Mouse (Mus musculus) forebrain, postnatal 0 days (tissue): ENCODE measurements around the gene Gna12. TPM values are rescaled to one million over a fixed set of nuclear protein-coding genes. Genes with fewer than 3 reads are reported as not detected.

ENCODE experiments used
- ATAC-seq: fragments of 200-750 bp; cut with Nextera tagmentation; 2 replicates; pipeline ENCODE4 v1.8.0; 2017; ENCODE audit warnings: mild to moderate bottlenecking, moderate library complexity
- DNase-seq: peaks from one replicate; pipeline ENCODE4 v3.0.0-alpha.2; 2015
- H3K27ac ChIP-seq: fragments of 300-500 bp; sonication (generic); 2 replicates; pipeline ENCODE4 v1.5.1; 2014; ENCODE audit warnings: low read depth, mild to moderate bottlenecking, antibody characterized with exemption, low read length, moderate library complexity, mixed read lengths
- H3K27me3 ChIP-seq: fragments of 300-500 bp; sonication (generic); 2 replicates; pipeline ENCODE4 v1.6.1; 2014; ENCODE audit warnings: mild to moderate bottlenecking, low read length, mixed read lengths; ENCODE audit not compliant: insufficient read depth
- H3K36me3 ChIP-seq: fragments of 300-500 bp; sonication (generic); 2 replicates; pipeline ENCODE4 v1.6.1; 2014; ENCODE audit warnings: mild to moderate bottlenecking, moderate library complexity; ENCODE audit not compliant: insufficient read depth
- H3K4me1 ChIP-seq: fragments of 300-500 bp; sonication (generic); 2 replicates; pipeline ENCODE4 v1.6.1; 2014; ENCODE audit warnings: antibody characterized with exemption; ENCODE audit not compliant: insufficient read depth
- H3K4me2 ChIP-seq: fragments of 300-500 bp; sonication (generic); 2 replicates; pipeline ENCODE4 v1.6.1; 2014; ENCODE audit warnings: low read depth, mild to moderate bottlenecking, moderate library complexity
- H3K4me3 ChIP-seq: fragments of 300-500 bp; sonication (generic); 2 replicates; pipeline ENCODE4 v1.5.1; 2014; ENCODE audit warnings: low read depth, low read length, mixed read lengths
- H3K9ac ChIP-seq: fragments of 300-500 bp; sonication (generic); 2 replicates; pipeline ENCODE4 v1.6.1; 2014; ENCODE audit warnings: mild to moderate bottlenecking
- H3K9me3 ChIP-seq: fragments of 300-500 bp; sonication (generic); 2 replicates; pipeline ENCODE4 v1.6.1; 2016; ENCODE audit warnings: low read length
- CTCF ChIP-seq: sonication (generic); IDR thresholded peaks from 2 replicates; pipeline ENCODE4 v1.5.1; 2016; ENCODE audit warnings: antibody characterized with exemption, control low read depth, low read depth
- WGBS: fragments of 180-500 bp; shearing (Covaris S2); extraction: QIAGEN DNeasy Blood & Tissue Kit; methylation state at CpG from one replicate; pipeline ENCODE4 v1.1.7; 2014; 5-methylcytosine and 5-hydroxymethylcytosine counted together
- polyA plus RNA-seq: library from polyadenylated mRNA; unstranded; fragments of >200 nt; fragmentation: Nextera tagmentation; extraction: Ambion mirVana; gene quantifications from 2 replicates; pipeline ENCODE4 v1.2.1, GENCODE M21; 2015
- total RNA-seq: library from RNA; depleted of rRNA; stranded (reverse); fragments of >200 nt; gene quantifications from 2 replicates; pipeline ENCODE4 v1.2.3, GENCODE M21; 2014; rRNA removed

Gna12 gene
- total RNA-seq (102 and 138 TPM in 2 replicates), polyA plus RNA-seq (35.6 and 39.0 TPM in 2 replicates)

DNA sequence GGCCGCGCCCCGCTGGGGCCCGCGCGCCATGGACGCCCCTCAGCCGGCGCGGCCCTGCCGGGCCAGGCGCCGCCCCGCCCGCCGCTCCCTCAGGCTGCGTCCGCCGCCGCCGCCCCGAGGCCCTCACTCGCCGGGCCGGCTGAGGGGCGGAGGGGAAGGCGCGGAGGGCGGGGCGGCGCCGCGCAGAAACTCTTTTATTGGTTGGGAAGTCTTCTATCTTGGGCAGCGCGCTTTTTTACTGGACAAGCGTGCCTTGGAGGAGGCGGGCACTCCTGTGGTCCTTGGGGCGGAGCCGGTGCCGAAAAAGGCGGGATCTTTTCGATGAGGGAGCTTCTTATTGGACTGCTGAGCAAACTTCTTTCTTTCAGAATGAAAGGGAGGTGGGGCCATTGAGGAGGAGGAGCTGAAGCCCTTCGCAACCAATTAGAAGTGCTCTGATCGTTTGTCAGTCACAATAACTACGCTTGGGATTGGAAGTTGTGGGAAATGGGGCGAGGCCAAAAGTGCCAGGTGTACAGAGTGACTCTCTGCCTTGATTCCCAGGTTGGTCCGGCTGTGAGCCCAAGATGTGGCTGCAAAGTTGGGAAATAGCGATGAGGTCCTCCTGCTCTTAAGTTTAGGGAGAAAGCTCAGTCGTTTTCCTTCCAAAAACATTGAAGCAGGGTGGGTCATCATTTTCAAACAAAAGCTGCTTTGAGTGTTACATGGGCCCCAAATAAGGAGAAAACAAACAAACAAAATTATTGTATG is at the start of gene Gna12:
Gene Gna12, minus strand, starts transcription at position 118 of the 750 bp plus-strand sequence.
- DNase-seq, result peak; percentile 100
- Histone ChIP-seq H3K4me1 (peaks cover 33% of the 10 kb centered on the region), H3K9ac (peak within 1 kb of the TSS; percentile 75), H3K27ac (peak within 1 kb of the TSS; percentile 85), H3K9me3 (no peaks in the 10 kb centered on the region), H3K4me3 (peak within 1 kb of the TSS; percentile 81), H3K36me3 (no peaks in the 10 kb centered on the region), H3K4me2 (peak within 1 kb of the TSS; percentile 74), H3K27me3 (no peaks in the 10 kb centered on the region)
- TF ChIP-seq CTCF, result no peak
- peak; percentile 98 for ATAC-seq
- WGBS, result 1% methylated on average over 43 of the region's 49 CpGs

DNA sequence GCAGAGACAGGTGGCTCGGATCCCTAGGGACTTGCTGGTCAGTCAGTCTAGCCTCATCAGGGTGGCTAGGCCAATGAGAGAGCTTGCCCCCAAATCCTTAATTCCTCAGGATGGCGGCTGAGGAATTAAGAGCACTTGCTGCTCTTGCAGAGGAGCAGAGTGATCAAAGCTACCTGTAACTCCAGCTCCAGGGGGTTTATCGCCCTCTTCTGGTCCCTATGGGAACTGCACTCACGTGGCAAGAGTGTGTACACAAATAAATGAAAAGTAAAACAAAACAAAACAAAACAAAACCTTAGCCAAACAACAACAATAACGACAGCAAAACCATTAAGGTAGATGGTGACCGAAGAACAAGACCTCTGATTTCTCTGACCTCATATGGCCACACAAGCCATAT is 48.4 kb upstream of the Gna12 start:
- no peak for ATAC-seq
- no peaks in the 10 kb centered on the region for H3K9me3 ChIP-seq
- WGBS, result 70% methylated on average over 6 of the region's 6 CpGs

DNA sequence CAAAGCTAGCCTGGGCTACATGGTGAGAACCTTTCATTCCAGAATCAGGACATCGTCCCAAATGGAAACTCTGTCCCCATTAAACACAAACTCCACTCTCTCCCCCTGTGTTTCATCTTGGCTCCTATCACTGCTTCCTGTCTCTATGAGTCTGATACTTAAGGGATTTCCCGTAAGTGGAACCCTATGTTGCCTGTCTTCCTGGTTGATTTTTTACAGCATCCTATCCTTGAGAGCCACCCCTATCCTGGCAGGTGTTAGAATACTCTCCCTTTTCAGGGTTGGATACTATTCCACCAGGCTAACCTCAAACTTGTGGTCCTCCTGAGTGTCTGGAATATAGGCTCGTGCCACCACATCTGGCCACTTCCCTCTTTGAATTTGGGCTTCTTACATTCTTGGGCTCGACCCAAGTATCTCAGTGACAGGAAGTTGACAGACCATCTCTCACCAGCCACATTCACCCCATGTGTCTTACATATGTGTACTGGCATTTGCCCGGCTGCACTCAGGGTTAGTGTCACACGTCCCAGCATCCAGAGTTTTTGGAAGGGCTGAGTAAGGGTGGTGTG is 43.6 kb upstream of the Gna12 start:
- WGBS, result 82% methylated on average over 6 of the region's 6 CpGs
- no peaks in the 10 kb centered on the region for H3K36me3 ChIP-seq
- ATAC-seq, result no peak
- H3K4me2 ChIP-seq, result no peak overlapping the region
- no peak overlapping the region for H3K4me3 ChIP-seq
- no peaks in the 10 kb centered on the region for H3K4me1 ChIP-seq
- H3K9ac ChIP-seq, result no peak overlapping the region
- peaks cover 10% of the 10 kb centered on the region; the same call in 1 of the 2 replicates for H3K27me3 ChIP-seq
- no peak for TF ChIP-seq CTCF
- no peak for DNase-seq
- no peaks in the 10 kb centered on the region for H3K9me3 ChIP-seq
- H3K27ac ChIP-seq, result no peak overlapping the region

More for the DNA sequence above, 48.4 kb upstream of the Gna12 start:
- DNase-seq, result no peak
- Histone ChIP-seq H3K4me2 (no peak overlapping the region), H3K4me1 (no peaks in the 10 kb centered on the region), H3K4me3 (no peak overlapping the region), H3K27me3 (no peaks in the 10 kb centered on the region; the same call in 1 of the 2 replicates), H3K9ac (no peak overlapping the region), H3K27ac (no peak overlapping the region), H3K36me3 (no peaks in the 10 kb centered on the region)
- TF ChIP-seq CTCF, result peak; percentile 31

DNA sequence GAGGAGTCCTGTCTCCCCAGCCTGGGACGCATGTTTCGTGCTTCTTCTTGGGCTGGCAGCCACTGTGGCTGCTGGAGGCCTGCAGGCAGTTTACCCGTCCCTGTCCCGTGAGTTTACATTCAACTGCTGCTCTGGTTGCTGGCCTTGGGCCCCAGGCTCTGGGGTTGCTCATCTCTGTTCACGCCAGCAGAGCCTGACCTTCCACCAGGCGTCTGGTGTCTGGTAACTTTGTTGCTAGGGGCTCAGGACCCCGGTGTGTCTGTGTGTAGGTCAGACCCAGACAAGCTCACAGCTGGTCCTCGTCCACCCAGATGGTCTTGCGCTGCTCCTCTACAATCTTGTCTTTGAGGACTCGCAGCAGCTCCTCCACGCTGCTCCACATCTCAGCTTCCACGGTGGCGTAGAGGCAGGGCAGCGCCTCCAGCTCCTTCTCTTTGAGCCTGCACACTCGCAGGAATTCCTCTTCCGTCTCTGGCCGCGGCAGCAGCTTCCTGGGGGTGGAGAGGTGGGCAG is 42.9 kb upstream of the Gna12 start:
- peak; percentile 8; the same call in 1 of the 2 replicates for ATAC-seq
- WGBS, result 32% methylated on average over 18 of the region's 18 CpGs

DNA sequence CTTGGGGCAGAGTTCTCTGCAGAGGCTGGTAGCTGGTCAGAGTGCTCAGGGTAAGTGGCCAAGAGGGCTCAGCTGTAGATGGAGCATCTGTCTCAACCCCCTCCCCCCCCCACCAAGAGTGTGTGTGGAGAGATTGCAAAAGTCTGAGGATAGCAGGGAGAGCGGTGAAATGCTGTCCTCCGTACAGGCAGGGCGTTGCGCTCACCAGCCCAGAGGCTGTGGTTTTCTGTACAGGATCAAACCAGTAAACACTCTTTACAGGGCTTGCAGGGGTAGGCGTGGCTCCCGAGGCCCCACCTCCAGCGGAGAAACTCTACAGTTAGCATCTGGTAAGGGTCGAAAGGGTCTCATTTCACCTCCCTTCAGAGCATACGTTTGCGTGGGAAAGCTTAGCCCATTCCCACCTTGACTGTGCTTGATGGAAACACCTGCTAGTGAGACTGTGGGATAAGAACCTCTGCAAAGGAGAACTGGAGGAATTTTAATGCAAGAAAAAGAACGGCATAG is 42.4 kb upstream of the Gna12 start:
- TF ChIP-seq CTCF, result no peak
- DNase-seq, result no peak
- Histone ChIP-seq H3K4me2 (no peak overlapping the region), H3K9me3 (no peaks in the 10 kb centered on the region), H3K27me3 (peaks cover 10% of the 10 kb centered on the region; the same call in 1 of the 2 replicates), H3K9ac (no peak overlapping the region), H3K4me1 (no peaks in the 10 kb centered on the region), H3K27ac (no peak overlapping the region), H3K36me3 (no peaks in the 10 kb centered on the region), H3K4me3 (no peak overlapping the region)
- WGBS, result 23% methylated on average over 11 of the region's 11 CpGs
- ATAC-seq, result no peak

More for the DNA sequence above, 42.9 kb upstream of the Gna12 start:
- Histone ChIP-seq H3K27ac (no peak overlapping the region), H3K4me2 (no peak overlapping the region), H3K27me3 (peaks cover 10% of the 10 kb centered on the region; the same call in 1 of the 2 replicates), H3K4me3 (no peak overlapping the region), H3K9ac (no peak overlapping the region), H3K36me3 (no peaks in the 10 kb centered on the region), H3K9me3 (no peaks in the 10 kb centered on the region), H3K4me1 (no peaks in the 10 kb centered on the region)
- TF ChIP-seq CTCF, result no peak
- DNase-seq, result no peak

DNA sequence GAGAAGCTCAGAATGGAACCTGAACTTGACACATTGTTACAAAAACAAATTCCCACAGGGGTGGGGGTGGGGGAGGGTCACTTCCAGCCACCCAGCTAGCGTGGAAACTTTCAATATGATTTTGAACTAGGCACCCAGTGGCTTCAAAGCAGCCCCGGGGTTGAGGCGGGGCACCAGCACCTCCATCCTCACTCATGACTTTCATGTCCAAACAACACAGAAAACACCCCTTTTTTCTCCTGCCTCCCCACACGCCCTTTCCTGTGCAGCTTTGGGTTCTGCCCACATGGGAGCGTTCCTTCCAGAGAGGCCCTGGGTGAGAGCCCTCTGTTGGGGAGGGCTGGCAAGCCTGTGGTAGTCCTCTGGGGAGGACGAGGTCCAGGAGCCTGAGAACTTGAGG is 41.0 kb upstream of the Gna12 start:
- no peak overlapping the region for H3K4me2 ChIP-seq
- H3K36me3 ChIP-seq, result no peaks in the 10 kb centered on the region
- 75% methylated on average over 6 of the region's 6 CpGs for WGBS
- H3K27me3 ChIP-seq, result peaks cover 10% of the 10 kb centered on the region; the same call in 1 of the 2 replicates
- DNase-seq, result no peak
- no peak overlapping the region for H3K4me3 ChIP-seq
- ATAC-seq, result no peak
- no peaks in the 10 kb centered on the region for H3K4me1 ChIP-seq
- H3K9ac ChIP-seq, result no peak overlapping the region
- no peak overlapping the region for H3K27ac ChIP-seq
- no peaks in the 10 kb centered on the region for H3K9me3 ChIP-seq
- TF ChIP-seq CTCF, result no peak
